Mouse (Mus musculus) megakaryocyte, adult 5-6 weeks (primary cell): Measurements from ENCODE around the gene Smim12. TPM values are rescaled to one million over a fixed set of nuclear protein-coding genes. Genes with fewer than 3 reads are reported as not detected.

Experiments
- total RNA-seq, 2 experiments: library from RNA; stranded (forward) in 1 of 2; stranded (reverse) in 1 of 2; fragments of 153-499, 151-499 nt in 1 of 2; fragments of 221-1000, 200-1000 nt in 1 of 2; gene quantifications; 2 replicates each; pipeline versions ENCODE4 v1.2.3 to v1.2.4; 2015 to 2017

Smim12 gene
- total RNA-seq, 2 experiments from 2014 or later, result 33.9 to 39.3 TPM

Other genes starting within 250 kb of the Smim12 start
- gene Sfpq, start 222.5 kb upstream of the Smim12 start, total RNA-seq (2015), result 311 and 315 TPM in 2 replicates
- gene Sfpq, start 222.5 kb upstream of the Smim12 start, total RNA-seq (2017), result 566 and 688 TPM in 2 replicates
- gene Zmym1, start 182.6 kb upstream of the Smim12 start, total RNA-seq (2015), result 7.3 and 11.9 TPM in 2 replicates
- 8.7 and 9.7 TPM in 2 replicates for gene Zmym1, start 182.6 kb upstream of the Smim12 start, total RNA-seq (2017)
- gene Zmym6, start 166.4 kb upstream of the Smim12 start, total RNA-seq (2015), result 5.2 and 6.8 TPM in 2 replicates
- 8.1 and 9.1 TPM in 2 replicates for gene Zmym6, start 166.4 kb upstream of the Smim12 start, total RNA-seq (2017)
- 11.8 and 13.9 TPM in 2 replicates for gene Tmem35b, start 120.1 kb upstream of the Smim12 start, total RNA-seq (2015)
- gene Tmem35b, start 120.1 kb upstream of the Smim12 start, total RNA-seq (2017), result 8.2 and 8.6 TPM in 2 replicates
- not detected in 2 replicates for gene Dlgap3, start 74.6 kb upstream of the Smim12 start, total RNA-seq (2015)
- not detected in 2 replicates for gene Dlgap3, start 74.6 kb upstream of the Smim12 start, total RNA-seq (2017)
- gene Gja4, start 70.3 kb downstream of the Smim12 start, total RNA-seq (2015), result 0.27 TPM in 1 of 2 replicates, not detected in the other
- not detected in 2 replicates for gene Gja4, start 70.3 kb downstream of the Smim12 start, total RNA-seq (2017)
- 0.25 TPM in 1 of 2 replicates, not detected in the other for gene Gjb3, start 87.1 kb downstream of the Smim12 start, total RNA-seq (2015)
- gene Gjb3, start 87.1 kb downstream of the Smim12 start, total RNA-seq (2017), result 0.08 TPM in 1 of 2 replicates, not detected in the other
- not detected in 2 replicates for gene Gjb4, start 110.3 kb downstream of the Smim12 start, total RNA-seq (2015)
- gene Gjb4, start 110.3 kb downstream of the Smim12 start, total RNA-seq (2017), result 0.07 TPM in 1 of 2 replicates, not detected in the other
- gene Gjb5, start 114.4 kb downstream of the Smim12 start, total RNA-seq (2015), result not detected in 2 replicates
- not detected in 2 replicates for gene Gjb5, start 114.4 kb downstream of the Smim12 start, total RNA-seq (2017)